Mouse (Mus musculus): Measurements from ENCODE around the gene Zfp341.
A peak's percentile ranks its signal among the peaks of the same experiment; 100 is the strongest.

Gene Zfp341

DNA sequence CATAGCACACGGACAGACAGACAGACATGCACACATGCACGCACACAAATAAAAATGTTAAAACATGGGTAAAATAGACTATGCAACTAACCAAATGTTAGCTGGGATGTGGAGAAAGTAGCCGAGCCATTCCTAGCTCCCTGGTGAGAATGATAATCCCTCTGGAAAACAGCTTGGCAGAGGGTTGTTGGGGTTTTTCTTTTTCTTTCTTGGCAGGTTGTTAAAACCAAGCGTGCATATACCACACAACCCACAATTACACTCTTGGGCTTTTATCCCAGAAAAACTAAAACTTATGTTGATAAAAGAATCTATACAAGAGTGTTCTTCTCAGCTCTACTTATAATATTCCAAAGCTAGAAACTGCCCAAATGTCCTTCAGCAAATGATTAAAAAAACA lies 24.0 kb upstream of the Zfp341 start:
- no peak for DNase-seq

DNA sequence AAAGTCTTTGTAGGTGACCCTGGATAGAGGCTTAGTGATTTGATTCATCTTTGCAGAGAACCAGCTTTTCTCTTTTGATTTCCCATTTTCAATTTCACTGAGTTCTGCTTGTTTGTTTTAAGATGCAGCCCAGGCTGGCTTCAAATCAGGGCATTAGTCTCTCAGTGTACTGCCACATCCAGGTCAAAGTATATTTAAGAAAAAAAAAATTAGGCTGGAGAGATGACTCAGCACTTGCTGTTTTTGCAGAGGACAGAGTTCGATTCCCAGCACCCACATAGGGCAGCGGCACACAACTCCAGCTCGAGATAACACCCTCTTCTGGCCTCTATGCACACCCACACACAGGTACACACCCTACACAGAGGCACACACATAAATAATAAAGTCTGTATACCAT lies 21.9 kb upstream of the Zfp341 start:
- DNase-seq: no peak

DNA sequence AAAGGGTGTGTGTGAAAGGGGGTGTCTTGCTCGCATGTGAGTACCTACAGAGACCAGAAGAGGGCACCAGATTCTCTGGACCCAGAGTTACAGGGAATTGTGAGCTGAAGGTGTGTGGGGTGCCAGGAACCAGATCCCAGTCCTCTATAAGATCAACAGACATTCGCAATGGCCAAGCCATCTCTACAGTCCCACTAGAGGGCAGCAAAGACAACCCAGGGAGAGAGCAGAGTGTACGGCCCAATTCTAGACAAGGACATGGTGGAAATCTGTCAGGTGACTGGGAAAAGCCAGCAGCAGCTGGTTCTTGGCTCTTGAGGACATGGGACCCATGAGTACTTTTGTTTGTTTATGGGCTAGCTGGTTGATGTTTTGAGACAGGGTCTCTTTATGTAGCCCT lies 20.1 kb upstream of the Zfp341 start:
- peak; percentile 43 for DNase-seq

DNA sequence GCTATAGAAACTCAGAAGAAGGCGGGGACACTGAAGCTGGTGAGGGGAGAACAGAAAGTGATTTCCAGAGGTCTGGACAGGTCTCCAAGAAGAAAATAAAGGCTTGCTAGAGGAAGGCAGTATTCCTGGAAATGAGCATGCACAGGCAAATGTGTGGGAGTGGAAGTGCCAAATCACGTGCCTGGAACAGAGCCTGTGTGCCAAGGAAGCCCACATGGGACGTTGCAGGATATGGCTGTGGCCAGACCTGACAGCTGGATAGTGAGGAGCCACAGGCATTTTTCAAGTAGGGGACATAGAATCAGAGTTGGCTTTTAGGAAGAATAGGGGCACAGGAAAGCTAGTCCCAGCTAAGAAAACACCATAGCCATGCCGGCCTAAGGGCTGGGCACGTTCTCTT lies 17.3 kb upstream of the Zfp341 start:
- DNase-seq: no peak

DNA sequence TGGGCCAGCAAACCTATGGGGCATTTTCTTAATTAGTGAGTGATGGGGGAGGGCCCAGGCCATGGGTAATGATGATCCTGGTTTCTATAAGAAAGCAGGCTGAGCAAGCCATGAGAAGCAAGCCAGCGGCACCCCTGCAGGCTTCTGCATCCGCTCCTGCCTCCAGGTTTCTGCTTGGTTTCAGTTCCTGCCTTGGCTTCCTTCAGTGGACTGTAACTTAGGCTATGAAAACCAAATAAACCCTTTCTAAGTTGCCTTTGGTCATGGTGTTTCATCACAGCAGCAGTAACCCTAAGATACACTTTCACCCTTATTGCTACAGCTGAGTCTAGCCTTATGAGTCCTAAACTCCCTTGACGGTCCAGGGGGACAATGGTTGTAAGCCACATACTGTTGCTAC lies 15.7 kb upstream of the Zfp341 start:
- no peak for DNase-seq

DNA sequence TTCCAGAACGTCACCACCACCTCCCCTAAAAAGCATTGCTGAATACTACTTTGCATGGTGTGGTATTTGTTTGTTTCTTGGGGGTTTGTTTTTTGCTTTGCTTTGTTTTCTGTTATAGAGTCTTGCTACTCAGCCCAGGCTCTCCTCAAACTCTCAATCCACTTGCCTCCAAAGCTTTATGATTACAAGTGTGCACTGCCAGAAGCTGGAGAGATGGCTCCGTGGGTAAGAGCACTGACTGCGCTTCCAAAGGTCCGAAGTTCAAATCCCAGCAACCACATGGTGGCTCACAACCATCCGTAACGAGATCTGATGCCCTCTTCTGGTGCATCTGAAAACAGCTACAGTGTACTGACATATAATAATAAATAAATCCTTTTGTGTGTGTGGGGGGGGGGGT lies 12.5 kb upstream of the Zfp341 start:
- DNase-seq: no peak

DNA sequence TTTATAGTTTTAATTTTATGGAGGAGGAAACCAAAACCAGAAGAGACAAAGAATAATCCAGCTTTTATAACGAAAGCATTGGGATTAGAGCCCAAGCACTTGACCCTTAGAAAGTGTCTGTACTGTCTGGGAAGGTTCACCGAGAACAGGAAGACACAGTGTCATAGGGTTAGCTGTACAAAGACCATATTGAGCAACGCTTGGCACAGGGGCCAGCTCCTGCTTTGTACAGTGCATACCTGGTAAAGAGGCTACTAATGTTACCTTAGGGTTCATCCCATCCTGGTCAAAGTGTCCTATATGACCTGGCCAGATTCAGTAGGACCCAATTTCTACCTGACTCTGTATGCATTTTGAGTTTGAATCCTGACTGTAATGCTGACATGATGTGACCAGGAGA lies 11.8 kb upstream of the Zfp341 start:
- DNase-seq: peak; percentile 68

DNA sequence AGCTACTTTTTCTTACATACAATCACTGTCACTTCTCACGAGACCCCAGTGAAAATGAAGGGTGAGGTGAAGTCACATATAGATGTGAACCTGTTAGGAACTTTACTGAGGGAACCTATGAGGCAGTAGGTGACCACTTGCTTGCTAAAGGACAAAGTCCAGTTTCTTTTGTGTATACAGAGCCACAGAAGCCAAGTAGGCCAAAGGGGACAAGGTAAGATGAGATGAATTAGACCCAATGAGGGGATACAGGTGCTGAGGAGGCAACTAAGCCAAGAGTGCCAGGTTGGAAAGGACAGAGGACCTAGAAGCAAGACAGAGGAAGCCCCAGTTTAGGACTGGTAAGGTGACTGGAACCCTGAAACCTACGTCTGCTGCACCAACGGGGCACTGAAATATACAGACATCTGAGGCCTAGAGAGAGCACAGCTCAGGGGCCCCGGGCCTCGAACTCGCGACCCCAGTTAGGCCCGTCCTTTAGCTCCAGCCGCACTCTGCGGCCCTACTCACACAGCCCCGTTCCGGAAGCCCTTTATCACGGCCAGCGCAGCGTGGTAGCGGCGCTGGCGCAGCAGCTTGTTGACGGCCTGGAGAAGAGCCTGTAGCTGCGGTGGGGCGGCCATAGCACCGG lies 10.0 kb upstream of the Zfp341 start:
- DNase-seq: no peak

DNA sequence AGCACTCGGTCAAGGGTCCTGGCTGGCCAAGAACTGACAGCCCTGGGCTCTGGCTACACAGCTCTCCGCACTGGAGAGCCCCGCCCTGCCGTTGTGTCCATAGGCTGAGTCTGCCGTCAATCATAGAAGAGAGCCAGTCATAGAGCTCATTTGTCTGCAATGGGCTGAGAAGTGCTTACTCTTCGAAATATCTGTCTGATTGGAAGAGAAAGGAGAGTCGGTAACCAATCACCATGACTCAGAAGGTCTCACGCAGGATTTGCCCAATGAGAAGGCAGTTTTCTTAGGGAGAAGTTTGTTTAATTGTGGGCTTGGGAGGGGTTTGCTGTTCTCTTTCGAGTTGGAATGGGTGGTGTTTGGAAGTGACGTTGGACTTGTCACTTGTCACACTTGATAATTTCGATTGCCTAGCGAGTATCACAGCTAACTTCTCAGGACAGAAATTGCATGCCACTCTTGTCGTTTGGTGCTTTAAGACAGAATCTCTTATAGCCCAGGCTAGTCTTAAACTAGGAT lies 9.4 kb upstream of the Zfp341 start, which contains the start of gene Pxmp4:
Gene Pxmp4, minus strand, starts transcription at position 71 of the 516 bp plus-strand sequence.
- DNase-seq: peak; percentile 100

DNA sequence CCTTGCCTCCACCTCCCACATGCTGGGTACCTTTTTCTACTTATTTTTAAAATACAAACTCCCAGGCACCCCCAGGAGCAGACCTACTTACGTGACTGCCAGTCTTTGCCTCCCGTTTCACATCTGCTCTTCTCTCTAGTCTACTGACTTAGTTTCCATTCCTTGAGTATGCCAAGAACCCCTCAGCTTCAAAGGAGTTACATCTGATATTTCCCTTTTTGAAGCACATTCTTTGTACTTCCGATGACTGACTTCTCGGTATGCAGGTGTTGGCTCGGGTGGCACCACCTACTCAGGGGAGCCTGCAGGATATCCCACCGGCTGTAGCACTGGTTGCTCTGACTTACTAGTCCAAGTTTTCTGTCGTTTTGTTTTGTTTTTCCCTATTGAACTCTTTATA lies 8.9 kb upstream of the Zfp341 start:
- no peak for DNase-seq

DNA sequence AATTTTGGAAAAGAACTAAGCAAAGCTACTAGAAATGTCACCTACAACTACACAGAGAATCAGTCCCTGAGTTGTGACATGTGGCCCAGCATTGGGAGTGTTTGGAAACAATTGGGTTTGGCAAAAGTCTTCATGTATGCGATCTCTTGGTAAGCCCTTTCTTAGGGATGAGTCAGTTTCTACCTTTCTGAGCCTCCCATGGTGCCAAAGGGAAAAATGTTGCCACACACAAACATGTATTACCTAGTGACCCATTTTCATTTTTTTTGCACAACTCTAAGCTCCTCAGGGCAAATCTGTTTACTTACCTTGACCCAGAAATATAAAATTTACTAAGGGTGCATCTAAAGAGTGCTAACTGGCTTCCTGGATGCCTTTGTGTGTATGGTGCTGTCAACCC lies 6.1 kb upstream of the Zfp341 start:
- no peak for DNase-seq

DNA sequence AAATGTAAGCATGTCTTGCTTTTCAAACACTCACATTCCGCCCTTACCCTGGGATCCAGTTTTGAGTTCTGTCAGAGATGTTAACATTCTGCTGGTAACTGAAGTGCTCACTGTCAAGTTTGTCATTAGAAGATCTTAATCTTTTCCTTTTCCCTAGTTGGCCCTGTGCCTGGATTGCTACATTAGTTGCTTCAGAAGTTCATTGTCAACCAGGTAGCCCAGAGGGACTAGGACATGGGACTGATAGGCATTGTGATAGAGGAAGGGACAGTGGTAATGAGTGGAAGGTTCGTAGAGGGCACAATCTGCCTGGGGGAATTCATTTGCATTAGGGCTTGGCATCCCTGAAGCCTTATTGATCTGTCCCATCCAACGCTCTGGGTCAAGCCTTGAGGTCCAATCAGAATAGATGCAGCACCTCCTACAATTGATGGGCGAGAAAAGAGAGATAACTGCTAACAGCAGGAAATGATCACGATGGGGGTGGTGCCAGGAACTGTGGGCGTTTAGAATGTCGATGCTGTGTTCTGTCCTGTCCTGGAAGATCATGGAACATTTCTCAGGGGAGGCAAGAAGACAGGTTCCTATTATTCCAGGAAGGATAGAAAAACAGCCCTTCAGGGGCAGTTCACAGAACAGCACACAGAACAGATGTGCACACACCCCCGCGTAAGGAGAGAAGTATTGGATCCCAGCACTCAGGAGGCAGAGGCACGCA lies 3.9 kb upstream of the Zfp341 start:
- DNase-seq: no peak

DNA sequence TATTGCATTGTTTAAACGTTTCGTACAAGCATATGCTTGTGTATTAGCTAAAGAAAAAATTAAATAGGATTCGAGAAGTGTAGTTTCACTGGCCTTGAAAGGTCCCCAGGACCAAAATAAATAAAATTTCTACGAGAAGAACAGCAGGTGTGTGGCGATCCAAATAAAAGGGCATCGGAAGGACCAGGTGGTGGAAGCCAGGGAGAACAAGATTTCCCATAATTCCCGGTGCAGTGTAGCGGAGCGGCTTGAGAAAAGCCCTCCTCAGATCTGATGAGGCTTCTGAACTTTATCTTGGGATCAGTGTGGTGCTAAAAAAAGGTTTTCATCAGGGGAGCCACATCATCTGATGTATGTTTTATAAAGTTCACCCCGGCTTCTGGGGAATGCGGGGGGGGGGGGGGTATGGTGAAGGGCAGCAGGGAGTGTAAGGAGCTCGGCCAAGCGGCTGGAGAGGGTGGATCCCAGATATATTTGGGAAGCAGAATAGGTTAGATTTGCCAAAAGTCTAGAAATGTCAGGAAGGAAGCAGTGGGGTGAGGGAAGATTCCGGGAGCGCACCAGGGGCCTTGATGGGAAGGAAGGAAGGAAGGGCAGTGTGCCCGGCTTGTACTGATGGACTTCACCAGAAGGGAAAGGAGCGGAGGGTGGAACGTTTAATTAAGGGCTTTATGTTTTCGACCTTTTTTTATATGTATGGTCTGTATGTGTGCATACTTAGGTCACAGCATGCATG lies 1.9 kb downstream of the Zfp341 start:
- DNase-seq: no peak

DNA sequence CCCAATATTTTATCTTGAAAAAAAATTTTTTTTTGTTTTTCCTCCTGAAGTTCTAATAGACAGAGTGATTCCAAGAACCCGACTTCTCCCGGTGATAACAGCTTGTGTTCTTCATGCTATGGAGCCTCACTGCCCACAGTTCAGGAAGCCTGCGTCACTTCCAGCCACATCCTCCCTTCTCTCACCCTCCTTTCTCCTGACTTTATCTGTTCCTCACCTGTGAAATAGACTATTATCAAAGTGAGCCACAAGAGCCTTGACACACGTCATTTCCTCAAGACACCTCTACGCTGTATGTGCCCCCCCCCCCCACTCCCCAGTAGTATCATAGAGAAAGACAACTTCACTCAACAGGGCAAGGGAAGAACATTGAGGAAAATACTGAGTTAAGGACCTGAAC lies 2.6 kb downstream of the Zfp341 start:
- DNase-seq: no peak

DNA sequence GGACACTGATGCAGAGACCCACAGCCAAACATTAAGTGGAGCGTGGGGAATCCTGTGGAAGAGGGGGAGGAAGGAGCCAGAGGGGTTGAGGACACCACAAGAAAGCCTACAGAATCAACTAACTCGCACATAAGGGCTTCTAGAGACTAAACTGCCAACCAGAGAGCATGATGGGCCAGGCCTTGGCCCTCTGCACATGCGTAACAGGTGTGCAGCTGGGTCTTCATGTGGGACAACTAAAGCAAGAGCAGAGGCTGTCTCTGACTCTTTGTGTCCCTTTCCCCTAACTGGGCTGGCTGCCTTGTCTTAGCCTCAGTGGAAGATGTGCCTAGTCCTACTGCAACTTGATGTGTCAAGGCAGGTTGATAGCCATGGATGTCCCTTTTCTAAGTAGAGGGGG lies 4.0 kb downstream of the Zfp341 start:
- no peak for DNase-seq

DNA sequence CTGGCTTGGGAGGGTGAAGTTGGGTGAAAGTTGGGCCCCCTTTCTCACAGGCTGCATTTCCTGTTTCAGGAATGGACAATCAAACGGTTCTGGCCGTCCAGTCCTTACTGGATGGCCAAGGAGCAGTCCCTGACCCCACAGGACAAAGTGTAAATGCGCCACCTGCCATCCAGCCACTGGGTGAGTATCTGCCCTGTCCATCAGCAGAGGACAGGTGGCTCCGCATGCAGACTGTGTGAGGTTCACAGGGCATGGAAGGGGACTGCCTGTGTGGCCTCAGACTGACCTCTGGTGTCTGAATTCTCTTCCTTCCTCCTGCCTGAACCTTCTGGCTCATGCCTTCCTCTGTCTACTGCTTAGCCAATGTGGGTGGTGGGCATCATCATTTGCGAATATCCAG lies 8.6 kb downstream of the Zfp341 start:
- no peak for DNase-seq

DNA sequence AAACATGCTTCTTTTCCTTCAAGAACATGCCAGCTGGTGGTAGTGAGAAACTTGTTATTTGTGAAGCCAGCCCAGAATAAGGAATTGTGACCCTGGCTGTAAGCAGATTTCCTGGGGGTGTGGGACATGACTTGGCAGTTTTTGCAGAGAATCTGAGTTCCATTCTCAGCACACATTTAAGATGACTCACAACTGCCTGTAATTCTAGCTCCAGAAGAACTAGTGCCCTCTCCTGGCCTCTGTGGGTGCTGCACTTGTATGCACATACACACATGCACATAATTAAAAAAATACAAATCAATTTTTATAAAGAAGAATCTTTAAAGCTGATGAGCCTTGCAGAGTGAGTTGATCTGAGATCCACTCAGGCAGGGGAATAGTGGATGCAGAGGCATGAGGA lies 11.0 kb downstream of the Zfp341 start:
- no peak for DNase-seq

DNA sequence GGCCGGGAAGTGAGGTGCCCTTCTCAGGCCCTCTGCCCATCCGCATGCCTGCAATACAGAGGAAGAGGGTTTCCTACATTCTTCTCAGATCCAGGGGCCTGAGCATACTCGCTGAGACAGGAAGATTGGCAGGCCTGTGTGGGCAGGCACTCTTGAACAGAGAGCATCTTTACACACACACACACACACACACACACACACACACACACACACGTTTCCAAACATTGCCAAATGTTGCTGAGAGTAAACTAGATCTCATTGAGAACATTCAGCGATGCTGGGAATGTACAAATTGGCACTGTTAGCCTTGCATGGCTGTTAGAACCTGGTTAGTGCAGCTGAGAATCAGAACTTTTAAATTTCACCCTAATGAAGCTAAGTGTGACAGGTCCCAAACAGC lies 17.4 kb downstream of the Zfp341 start:
- no peak for DNase-seq

DNA sequence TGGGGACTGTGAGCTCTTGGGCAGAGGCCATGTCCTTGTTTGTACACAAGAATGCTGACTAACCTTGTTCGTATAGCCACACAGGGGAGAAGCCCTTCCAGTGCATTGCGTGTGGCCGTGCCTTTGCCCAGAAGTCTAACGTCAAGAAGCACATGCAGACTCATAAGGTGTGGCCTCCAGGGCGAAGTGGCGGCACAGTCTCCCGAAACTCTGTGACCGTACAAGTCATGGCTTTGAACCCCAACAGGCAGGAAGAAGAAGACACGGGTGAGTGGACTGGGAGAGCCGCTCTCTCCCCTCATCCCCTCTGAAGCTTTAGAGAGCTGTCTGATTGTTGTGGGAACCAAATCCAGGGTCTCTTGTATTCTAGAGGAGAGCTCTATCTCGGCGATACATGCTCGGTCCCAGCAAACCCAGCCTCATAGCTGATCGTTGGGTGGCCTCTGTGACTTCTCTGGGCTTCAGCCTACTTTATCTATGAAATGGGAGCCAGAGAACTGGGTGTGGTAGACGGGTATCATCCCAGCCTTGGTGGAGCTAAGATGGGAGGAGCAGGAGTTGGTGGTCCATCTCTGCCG lies 19.2 kb downstream of the Zfp341 start:
- no peak for DNase-seq

DNA sequence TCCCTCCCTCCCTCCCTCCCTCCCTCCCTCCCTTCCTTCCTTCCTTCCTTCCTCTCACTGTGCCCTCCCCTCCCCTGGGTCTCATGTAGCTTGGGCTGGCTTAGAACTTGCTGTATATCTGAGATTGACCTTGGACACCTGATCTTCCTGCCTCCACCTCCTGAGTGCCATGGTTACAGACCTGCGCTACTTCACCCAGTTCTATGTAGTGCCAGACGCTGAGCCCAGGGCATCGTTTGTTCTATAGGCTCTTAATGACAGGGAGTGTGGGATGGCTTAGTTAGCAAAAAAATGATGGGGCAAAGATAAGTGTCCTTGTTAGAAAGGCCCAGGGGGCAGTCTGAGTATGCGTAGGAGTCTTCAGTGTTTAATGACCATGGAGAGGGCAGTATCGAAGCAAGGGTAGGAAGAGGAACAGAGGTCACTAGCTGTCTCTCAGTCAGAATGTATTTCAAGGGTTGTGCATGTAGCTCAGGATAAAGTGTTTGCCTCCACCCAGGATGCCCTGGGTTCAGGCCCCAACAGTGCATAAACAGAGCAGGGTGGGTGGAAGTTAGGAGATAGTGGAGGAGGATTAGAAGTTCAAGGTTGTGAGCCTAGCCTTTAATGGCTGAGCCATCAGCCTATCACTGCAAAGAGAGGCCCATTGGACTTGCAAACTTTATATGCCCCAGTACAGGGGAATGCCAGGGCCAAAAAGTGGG lies 20.1 kb downstream of the Zfp341 start:
- DNase-seq: no peak

DNA sequence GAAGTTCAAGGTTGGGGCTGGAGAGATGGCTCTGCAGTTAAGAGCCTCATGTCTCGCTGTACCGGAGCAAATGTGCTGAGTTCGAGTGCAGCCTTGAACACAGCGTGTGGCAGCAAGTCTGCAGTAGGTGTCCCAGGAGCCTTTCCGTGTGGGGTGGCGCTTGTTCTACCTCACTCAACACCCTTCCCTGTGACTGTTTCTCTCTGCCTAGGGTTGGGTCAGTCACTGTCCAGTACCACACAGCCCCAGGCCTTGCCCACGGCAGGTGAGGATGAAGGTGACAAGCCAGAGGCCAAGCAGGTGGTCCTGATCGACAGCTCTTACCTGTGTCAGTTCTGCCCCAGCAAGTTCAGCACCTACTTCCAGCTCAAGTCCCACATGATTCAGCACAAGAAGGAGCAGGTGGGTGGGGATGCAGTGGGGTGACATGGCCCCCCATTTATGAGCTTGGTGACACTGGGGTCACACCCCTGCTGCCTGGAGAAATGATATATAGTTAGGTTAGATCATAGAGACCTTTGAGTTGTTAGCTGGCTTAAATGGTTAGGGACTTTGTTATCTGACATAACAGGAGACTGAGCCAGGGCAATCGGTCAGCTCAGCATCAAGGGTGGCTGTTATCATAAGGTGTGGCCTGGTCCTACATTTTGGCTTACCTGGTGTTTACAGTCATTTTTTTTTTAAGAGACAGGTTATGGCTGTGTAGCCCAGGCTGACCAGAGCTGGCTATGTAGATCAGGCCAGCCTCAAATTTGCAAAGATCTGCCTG lies 21.0 kb downstream of the Zfp341 start:
- DNase-seq: no peak

DNA sequence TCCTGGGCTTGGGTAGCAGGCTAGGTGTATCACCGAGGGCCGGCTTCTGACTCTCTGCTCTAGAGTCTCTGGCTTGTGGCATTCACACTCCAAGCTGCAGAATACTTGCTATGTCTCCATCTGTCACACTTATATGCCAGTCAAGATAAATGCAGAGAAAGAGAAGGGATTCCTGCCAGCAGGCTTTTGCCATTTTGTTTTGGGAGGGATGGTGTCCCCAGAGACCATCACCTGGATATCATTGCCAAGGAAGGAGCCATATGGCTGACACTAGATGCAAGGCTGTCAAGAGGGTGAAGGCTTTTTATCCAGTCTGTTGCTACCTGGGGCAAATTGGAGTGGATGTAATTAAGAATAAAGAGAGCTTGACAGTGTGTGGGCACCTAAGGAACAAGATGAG lies 22.7 kb downstream of the Zfp341 start:
- DNase-seq: no peak

Measured in kidney, adult 18-20 months (tissue).